Mouse (Mus musculus) thymus, postnatal 25 days (tissue): ENCODE results near the gene Smim17.
"Not testable (repeated sequence)": the region's sequence is repeated elsewhere in the genome, so short reads cannot be mapped to it uniquely, and the experiment has no call there.

Experiments used
- DNase-seq: peaks from one replicate; pipeline ENCODE4 v3.0.0; 2022

Smim17 gene

DNA sequence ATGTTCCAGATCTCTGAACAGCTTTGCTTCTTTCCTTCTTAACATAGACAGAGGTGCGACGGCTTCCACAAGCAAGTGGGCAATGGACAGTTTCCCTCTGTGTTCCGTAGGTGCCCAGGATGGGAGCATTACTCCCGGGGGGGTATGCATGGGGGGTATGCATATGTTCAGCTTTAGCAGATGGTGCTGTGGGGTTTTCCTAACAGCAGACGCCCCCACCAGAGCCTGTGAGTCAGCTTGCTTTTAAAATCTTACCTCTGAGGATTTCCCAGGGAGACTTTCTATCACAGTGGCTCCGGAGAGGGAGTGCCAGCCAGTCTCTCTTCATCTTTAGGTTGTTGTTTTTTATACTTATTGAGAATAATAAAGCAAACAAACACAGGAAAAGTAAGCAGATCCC lies 21.4 kb downstream of the Smim17 start:
- no peak for DNase-seq

DNA sequence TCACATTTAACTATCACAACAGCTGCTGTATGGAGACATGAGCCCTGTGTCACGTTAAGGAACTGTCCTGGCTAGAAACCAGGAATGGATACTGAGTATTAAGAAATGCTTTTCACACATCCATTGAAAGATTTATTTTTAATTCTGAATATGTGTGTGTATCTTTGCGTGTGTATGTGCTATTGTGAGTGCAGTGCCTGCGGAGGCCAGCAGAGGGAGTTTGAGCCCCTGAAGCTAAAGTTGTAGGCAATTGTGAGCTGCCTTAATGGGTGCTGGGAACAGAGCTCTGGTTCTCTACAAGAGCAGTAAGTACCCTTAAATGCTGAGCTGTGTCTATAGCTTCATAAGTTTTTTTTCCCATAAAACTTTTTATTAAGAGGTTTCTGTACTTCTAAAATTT lies 30.9 kb downstream of the Smim17 start:
- DNase-seq, result no peak

DNA sequence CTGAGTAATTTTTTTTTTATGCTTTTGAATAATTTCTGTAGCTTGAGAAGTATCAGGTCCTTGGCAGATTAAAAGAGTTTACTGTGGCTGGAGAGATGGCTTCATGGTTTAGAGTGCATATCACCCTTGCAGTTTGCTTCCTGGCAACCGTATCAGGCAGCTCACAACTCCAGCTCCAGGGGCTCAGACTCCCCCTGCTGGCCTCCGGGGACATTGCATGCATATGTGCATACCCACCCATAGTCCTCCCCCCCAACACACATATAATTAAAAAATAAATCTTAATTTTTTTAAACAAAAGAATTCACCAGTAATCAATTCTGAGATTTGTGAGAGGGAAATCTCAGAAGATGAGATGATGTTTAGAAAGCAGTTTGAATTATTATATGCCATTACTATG lies 31.8 kb downstream of the Smim17 start:
- peak; percentile 39 for DNase-seq

DNA sequence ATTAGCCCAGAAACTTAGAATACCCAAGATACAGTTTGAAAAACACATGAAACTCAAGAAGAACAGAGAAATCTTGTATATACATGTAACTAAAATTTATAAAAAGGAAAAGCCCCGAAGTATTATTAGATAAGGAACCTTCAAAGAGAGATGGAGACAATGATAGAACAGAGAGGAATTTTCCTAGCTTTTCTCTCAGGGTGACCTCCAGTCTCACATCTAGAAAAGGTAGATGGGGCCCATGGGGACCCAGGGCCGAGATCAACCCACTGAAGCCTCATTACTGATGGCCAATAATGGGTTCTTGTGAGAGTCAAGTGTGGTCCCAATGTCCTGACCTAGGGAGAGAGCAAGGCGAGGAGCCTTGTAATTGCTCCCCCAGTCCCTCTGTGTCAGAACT lies 39.9 kb downstream of the Smim17 start, which contains the start of gene Olfr1344:
Gene Olfr1344 (plus strand): TSS at position 301 of the 400 bp plus-strand sequence.
- no peak for DNase-seq

DNA sequence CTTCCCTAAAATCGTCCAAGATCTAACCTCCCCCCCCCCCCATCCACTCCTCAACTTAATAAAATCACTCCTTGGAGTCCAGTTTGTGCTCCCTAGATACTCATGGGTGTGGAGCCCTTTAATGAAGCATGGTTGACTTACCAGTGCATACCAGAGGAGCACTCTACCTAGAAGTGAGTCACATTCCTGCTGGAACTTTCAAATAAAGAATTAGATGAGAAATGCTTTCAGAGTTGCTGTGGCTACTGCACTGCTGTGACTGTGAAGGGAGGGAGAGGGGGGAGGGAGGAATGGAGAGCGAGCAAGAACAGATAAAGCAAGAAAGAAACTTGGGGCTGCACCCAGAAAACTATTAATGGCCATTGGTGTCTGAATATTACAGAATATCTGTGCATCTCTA lies 42.7 kb downstream of the Smim17 start:
- DNase-seq, result no peak

DNA sequence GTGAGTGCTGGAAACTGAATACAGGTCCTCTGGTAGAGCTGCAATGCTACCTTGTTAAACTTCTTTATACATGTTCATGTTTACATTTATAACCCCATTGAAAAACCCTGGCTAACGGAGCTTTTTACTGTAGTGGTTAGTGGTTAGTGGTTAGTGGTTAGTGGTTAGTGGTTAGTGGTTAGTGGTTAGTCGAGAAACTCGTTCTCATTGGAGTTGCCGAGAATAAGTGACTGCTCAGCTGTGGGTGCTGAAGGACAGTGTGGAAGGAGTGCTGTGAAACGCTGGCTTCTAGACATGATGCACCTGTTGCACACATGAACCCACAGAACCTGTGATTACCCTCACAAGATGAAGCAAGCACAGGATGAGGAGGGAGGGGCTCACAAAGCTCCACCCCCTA lies 49.3 kb downstream of the Smim17 start:
- no peak for DNase-seq

DNA sequence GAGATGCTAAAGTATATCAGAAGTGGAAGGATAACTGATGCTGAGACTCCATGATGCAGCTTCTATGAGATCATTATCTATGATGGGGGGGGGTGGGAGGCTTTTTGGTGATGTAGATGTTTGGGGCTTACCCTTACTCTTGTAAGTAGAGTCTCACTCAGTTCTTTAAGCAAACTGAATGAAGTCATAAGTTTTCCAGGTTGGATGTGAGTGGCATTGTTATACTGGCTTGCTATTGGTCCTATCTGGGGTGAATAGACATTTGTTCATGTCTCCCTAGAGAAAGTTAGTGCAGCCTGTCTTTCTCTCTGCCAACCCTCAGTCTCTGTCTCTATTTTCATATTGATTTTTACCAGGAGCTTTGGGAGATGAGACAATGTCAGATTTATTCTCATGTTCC lies 57.4 kb downstream of the Smim17 start, which contains the start of gene Olfr1336:
Gene Olfr1336 (plus strand): TSS at position 301 of the 400 bp plus-strand sequence.
- DNase-seq, result no peak

DNA sequence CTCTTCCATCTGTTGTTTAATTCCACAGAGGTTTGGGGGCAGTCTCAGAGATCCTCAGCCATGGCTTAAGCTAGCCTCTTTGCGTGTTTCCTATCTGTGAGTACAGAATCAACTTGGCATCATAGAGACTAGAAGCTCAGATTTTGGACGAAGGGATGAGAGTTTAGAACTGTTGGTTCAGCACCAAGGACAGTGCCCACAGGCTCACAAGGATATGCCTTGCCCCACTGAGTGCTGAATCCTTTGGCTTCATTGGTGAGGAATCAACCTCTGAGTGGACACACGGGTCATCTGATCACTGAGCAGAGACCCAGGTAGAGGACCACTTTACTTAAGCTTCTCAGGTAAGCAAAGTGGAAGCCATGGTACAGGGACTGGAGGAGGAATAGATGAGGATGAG lies 57.9 kb downstream of the Smim17 start:
- DNase-seq, result no peak

DNA sequence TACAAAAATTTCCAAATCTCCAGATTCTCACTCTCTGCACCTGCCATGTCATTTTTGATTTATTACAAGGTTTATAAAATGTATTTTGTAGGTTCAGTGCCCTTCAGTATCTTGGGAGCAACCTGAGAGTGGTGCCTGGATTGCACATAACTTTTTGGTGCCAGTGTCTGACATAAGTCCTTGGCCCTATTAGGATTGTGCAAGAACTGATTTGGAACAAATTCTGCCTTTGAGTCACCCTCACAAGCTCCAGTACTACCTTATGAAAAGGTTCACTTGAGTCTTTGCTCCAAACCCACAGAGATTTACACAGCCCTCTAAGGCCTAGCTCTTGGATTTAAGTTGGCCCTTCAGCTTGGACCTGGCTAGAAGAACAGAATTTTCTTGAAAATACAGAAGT lies 68.4 kb downstream of the Smim17 start, which contains the start of gene Olfr1346:
Gene Olfr1346 (plus strand): TSS at position 151 of the 400 bp plus-strand sequence.
- no peak for DNase-seq

DNA sequence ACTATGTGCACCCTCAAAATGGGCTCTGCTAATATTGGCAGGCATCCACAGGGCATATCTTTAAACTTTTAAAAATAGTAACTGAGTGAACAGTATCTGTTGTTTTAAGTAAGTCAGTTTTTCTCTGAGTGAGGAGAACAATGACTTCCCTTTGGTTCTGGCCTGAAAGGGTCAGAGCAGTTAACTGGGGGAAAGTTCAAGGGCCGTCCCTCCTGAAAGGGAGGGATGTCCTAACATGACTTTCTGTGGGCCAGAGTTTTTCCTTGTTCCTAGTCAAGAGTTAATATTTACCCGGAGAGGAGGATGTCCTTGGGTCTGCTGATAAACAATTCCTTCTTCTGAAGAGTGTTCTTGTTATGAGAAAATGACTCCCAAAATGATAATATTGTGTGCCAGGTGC lies 79.1 kb downstream of the Smim17 start:
- DNase-seq, result not testable (repeated sequence)
